Mouse (Mus musculus): ENCODE data around the gene Atp11a. TPM values are rescaled to one million over a fixed set of nuclear protein-coding genes. Genes with fewer than 3 reads are reported as not detected.

The Atp11a gene
- polyA plus RNA-seq (2017; shearing (Covaris generic)), result 10 to 100 TPM; 17.0 to 18.2 TPM

GRCm38 (mm10) chr8:12756391-12757157, at the start of gene Atp11a:
Atp11a (plus strand) TSS chr8:12757014.

DNA sequence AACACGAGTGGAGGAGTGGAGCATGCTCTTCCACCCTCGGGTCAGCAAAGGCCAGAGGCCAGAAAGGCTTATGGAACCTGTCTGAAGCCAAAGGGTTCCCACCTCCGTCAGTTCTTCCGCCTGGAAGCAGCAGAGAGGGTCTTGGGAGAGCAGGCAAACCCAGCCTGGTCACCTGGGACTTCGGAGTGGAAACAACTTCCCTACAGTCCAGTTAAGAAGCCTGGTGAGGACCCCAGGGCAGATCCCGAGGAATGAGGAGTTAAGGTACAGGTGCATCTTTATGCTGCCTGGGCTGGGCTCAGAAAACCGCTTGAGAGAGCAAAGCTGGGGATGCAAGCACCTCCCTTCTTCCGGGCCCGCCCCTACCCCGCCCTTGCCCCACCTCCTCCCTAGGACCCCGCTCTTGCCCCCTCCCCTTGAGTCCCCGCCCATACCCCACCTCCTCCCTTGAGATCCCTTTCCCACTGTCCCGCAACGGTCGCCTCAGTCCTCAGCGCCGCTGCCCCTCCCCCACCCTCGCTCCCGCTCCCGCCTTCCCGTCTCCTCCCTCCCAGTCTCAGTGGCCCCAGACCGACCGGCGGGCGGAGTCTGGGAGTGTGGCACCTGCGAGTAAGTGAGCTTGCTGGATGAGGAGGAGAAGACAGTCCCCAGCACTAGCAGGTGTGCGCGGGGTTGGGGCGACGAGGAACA, 116.7 kb downstream of the Atp11a start, which contains the start of gene Mcf2l:
Gene Mcf2l (plus strand): TSS at position 450 of the 690 bp plus-strand sequence.

Other genes with a start within 250 kb of the Atp11a start
- under 1 TPM in 1 of 2 experiments, not detected in 1; 0.40 TPM for gene Spaca7, start 184.0 kb upstream of the Atp11a start, polyA plus RNA-seq (2017; shearing (Covaris generic))
- gene Tubgcp3, start 84.8 kb upstream of the Atp11a start, polyA plus RNA-seq (2017; shearing (Covaris generic)), result 10 to 100 TPM; 51.2 to 56.5 TPM
- gene Mcf2l, start 116.8 kb downstream of the Atp11a start, polyA plus RNA-seq (2017; shearing (Covaris generic)), result 1 to 10 TPM; 1.2 to 7.8 TPM

All from inflammation-experienced regulatory T-cells (primary cell).